Mouse (Mus musculus) CD4-positive naive resting alpha-beta T cell, adult 76 days (primary cell): ENCODE results near the gene Hccs. TPM values are rescaled to one million over a fixed set of nuclear protein-coding genes. Genes with fewer than 3 reads are reported as not detected.

Experiments
- total RNA-seq: library from RNA; stranded (reverse); gene quantifications from one replicate; pipeline ENCODE4 v1.2.4, GENCODE M21; 2023

Hccs gene
- 20.6 TPM for total RNA-seq

GRCm38 (mm10) chrX:169319945-169320667, at the start of gene Hccs:
Hccs (minus strand) TSS chrX:169320372.

Other genes starting within 250 kb of the Hccs start
- not detected for gene Amelx, start 133.2 kb downstream of the Hccs start, total RNA-seq